In genomic region chr2:170078442-170079017, GRCm38 (mm10) we compare ENCODE assay signal across 10 mouse cellular contexts.
DNase-seq lines count a peak whose midpoint lies in the region; ATAC-seq lines count a peak whose summit lies in the region.
"Had no signal": no experiment of that assay in that cellular context is flagged by ENCODE, and none has a peak within 500 bp of the region (broad histone marks: within the 10 kb centered on the region; RNA-seq: fewer than 3 reads in every experiment).

No protein-coding gene starts in this region.

- H3K9me3 ChIP-seq in kidney, embryonic 14.5 days (ENCODE audit: control insufficient read depth, low read length) = no peaks in the 10 kb centered on the region
- H3K9me3 ChIP-seq in embryonic facial prominence, embryonic 14.5 days (ENCODE audit: control insufficient read depth, low read length) = no peaks in the 10 kb centered on the region
- H3K9me3 ChIP-seq: heart, embryonic 15.5 days; megakaryocyte, embryonic 14.5 days had no signal

- no peaks in the 10 kb centered on the region for H3K4me1 ChIP-seq in kidney, embryonic 14.5 days (ENCODE audit: control insufficient read depth, insufficient read depth, low read length)
- H3K4me1 ChIP-seq in embryonic facial prominence, embryonic 14.5 days (ENCODE audit: control insufficient read depth, insufficient read depth, low read length) = peaks cover 20% of the 10 kb centered on the region; the same call in 1 of the 2 replicates
- H3K4me1 ChIP-seq: heart, embryonic 15.5 days; megakaryocyte, embryonic 14.5 days had no signal

- H3K27ac ChIP-seq in kidney, embryonic 14.5 days (ENCODE audit: low read depth, low read length) = no peak overlapping the region
- H3K27ac ChIP-seq in embryonic facial prominence, embryonic 14.5 days (replicated peaks; ENCODE audit: low read depth, low read length) = peak overlapping the region; percentile 2; the same call in 1 of the 2 replicates
- H3K27ac ChIP-seq: heart, embryonic 15.5 days had no signal

- no peak overlapping the region for H3K9ac ChIP-seq in kidney, embryonic 14.5 days (ENCODE audit: low read depth, low read length)
- no peak overlapping the region for H3K9ac ChIP-seq in embryonic facial prominence, embryonic 14.5 days (ENCODE audit: low read depth, low read length)
- H3K9ac ChIP-seq: heart, embryonic 15.5 days had no signal

- ATAC-seq in kidney, embryonic 14.5 days (ENCODE audit: low FRiP score, low TSS enrichment) = no peak
- no peak for ATAC-seq in embryonic facial prominence, embryonic 14.5 days (ENCODE audit: low read depth)

- no peak overlapping the region for H3K4me3 ChIP-seq in kidney, embryonic 14.5 days (ENCODE audit: low read length)
- no peak overlapping the region for H3K4me3 ChIP-seq in embryonic facial prominence, embryonic 14.5 days (ENCODE audit: low read depth, low read length)
- H3K4me3 ChIP-seq: heart, embryonic 15.5 days; megakaryocyte, embryonic 14.5 days had no signal

- 36% methylated on average over 15 of the region's 15 CpGs for WGBS in kidney, embryonic 14.5 days
- WGBS in embryonic facial prominence, embryonic 14.5 days = 45% methylated on average over 15 of the region's 15 CpGs

- DNase-seq in kidney, postnatal 10 days = peak; percentile 54
- DNase-seq in right cerebral cortex, adult 2 months (ENCODE audit: low spot score in 2 of 2) = peak; percentile 12 to 14
- DNase-seq in right cerebral cortex, postnatal 25 days = no peak
- DNase-seq in embryonic facial prominence, embryonic 14.5 days (ENCODE audit: low spot score) = no peak
- DNase-seq in testis, postnatal 10 days (ENCODE audit: low spot score) = peak; percentile 66
- DNase-seq in Muller cell, postnatal 12 days (ENCODE audit: inconsistent ontology term) = no peak
- DNase-seq: thymus, postnatal 36 days had no signal

- no peaks in the 10 kb centered on the region for H3K27me3 ChIP-seq in kidney, embryonic 14.5 days (ENCODE audit: control insufficient read depth, insufficient read depth, low read length)
- no peaks in the 10 kb centered on the region for H3K27me3 ChIP-seq in embryonic facial prominence, embryonic 14.5 days (replicated peaks; ENCODE audit: control insufficient read depth, insufficient read depth, low read length)
- H3K27me3 ChIP-seq: heart, embryonic 15.5 days; megakaryocyte, embryonic 14.5 days had no signal

- H3K36me3 ChIP-seq in kidney, embryonic 14.5 days (ENCODE audit: control insufficient read depth, insufficient read depth, low read length) = no peaks in the 10 kb centered on the region
- H3K36me3 ChIP-seq in embryonic facial prominence, embryonic 14.5 days (ENCODE audit: control insufficient read depth, insufficient read depth, low read length) = no peaks in the 10 kb centered on the region
- H3K36me3 ChIP-seq: heart, embryonic 15.5 days had no signal

- H3K4me2 ChIP-seq in kidney, embryonic 14.5 days (replicated peaks; ENCODE audit: low read depth, low read length) = no peak overlapping the region
- no peak overlapping the region for H3K4me2 ChIP-seq in embryonic facial prominence, embryonic 14.5 days (ENCODE audit: low read depth, low read length)
- H3K4me2 ChIP-seq: heart, embryonic 15.5 days had no signal

Comparison
In these comparisons a context has a peak if more than half of its experiments do, and no peak if none do; other contexts are left out.
1. DNase-seq: peak in kidney, postnatal 10 days (single experiment), right cerebral cortex, adult 2 months (2 of 2) and testis, postnatal 10 days (single experiment); none in right cerebral cortex, postnatal 25 days (single experiment), embryonic facial prominence, embryonic 14.5 days (single experiment) and Muller cell, postnatal 12 days (single experiment).